Mouse (Mus musculus): Measurements from ENCODE around the gene Spon2.

The Spon2 gene

DNA sequence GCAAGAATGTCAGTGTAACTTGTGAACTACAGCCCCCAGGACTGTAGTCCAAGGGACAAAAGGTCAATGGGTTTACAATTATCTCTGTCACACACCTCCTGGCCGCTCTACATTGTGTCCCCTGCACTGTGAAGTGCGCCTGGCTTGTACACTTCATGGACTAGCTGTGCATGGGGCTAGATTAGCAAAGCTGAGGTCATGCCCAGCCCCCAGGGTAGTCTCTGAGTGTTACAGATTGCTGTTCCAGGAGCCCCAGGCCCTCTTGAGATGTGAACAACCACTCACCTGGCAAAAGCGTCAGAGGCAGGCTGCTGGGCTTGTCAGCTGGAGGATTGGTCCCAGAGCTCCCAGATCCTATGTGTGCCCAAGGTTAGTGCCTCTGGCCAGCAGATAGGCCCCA lies 592 bp downstream of the Spon2 start:
- DNase-seq (ENCODE audit: low spot score in 2 of 2), result no peak

DNA sequence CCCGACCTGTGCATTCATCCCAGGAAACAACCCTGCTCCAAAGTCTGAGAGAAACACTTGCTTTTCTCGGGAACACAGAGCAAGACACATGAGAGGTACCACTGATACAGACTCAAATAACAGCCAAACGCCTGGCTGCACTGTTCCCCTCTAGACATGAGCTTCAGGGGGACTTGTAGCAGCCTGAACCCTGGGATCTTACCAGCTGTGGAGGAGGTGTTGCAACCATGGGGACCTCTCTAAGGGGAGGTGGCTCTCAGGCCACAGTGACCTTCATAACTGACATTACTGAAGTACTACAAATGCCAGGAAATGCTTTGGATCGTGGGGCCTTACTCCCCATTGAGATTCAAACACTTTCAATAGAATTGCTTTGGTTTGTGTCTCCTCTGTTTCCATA lies 3.5 kb downstream of the Spon2 start:
- DNase-seq (ENCODE audit: low spot score in 2 of 2), result no peak

DNA sequence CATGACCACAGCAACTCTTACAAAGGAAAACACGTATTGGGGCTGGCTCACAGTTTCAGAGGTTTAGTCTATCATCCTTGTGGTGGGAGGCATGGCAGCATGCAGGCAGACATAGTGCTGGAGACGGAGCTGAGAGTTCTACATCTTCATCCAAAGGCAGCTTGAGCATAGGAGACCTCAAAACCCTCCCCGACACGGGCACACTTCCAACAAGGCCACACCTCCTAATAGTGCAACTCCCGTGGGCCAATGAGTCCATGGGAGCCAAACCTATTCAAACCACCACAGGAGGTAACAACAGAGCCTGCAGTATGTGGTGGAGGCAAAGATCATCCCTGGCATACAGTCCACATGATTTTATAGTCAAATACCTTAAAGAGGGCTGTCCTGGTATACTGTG lies 7.0 kb downstream of the Spon2 start:
- no peak for DNase-seq (ENCODE audit: low spot score in 2 of 2)

DNA sequence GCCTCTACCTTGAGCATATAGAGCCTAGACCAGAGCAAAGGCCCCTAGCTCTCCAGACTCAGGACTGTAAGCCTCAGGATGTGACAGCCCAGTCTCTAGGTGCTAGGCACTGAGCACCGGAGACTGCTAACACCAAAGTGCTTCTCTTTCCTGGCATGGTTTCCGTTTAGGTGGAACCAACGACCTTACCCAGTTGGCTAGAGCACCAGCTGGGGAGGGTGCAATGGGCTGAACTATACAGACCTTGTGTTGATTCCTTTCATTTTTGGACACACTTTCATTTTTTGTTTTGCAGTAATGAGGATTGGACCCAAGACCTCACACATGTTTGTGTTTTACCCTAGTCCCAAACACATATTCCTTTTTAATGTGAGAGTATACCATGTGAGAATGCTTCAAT lies 7.7 kb downstream of the Spon2 start:
- no peak for DNase-seq (ENCODE audit: low spot score in 2 of 2)

DNA sequence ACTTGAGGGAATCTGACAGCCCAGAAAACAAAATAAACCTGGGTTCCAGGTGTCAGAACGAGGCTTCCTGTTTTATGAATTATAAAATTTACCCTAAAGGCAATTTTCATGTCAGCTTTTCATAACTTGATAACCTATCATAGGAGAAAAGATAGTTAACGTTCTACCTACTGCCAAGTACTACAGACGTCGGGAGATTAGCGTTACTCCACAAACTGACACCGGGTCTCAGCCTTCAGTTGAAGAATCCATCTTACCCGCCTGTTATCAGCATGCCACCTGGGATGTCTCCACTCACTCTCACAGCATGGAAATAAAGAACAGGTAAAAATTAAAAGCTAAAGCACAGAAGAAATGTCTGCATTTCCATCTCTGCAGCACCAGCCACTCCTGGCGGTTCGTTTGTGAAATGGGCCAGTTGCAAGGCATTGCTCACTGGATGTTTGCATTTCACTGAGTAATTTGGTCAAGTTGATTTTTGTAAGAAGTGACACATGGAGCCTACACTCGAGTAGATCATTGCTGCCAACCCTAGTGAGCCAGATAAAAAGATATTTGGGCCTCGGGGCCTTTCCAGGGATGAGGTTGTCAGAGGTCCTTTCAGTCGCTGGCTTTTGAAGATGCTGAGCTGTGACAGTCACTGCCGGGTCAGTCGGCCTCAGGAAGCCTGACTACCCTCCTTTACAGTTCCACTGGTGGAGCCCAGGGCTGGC lies 9.6 kb downstream of the Spon2 start:
- DNase-seq (ENCODE audit: low spot score in 2 of 2), result no peak

DNA sequence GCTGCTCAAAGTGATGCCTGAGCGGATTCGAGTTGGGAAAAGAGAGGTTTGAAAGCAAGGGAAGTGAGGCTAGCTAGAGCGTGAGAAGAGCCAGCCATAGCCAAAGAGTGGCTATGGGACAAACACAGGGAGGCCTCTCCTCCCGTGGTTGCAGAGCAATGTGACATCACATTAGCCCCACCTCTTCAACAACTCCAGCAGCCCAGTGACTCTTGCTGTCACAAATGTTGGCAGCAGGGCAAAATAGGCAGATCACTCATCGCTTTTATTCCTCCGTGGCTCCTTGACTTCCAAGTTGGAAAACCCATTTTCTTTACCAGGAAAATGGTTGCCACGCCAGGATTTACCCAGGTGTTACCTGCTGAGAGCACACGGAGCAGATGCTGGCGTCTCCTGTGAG lies 11.1 kb downstream of the Spon2 start:
- no peak for DNase-seq (ENCODE audit: low spot score in 2 of 2)

DNA sequence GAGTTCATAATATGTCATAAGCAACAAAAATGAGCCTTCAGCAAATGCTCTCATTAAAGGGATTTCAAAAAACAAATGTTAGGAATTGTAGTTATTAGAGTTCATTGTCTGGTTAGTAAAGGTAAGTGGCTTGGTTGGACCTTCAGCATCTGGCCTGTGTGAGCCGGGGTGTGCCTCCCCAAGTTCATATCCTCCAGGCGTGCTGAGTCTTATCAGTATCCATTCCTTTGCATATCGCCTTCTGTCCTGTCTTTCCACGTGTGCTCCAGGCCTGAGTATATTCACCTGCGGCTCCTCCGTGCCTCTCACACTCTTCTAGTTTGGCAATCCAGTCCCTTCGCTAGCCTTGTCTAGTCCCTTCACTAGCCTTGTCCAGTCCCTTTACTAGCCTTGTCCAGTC lies 11.9 kb downstream of the Spon2 start:
- no peak for DNase-seq (ENCODE audit: low spot score in 2 of 2)

DNA sequence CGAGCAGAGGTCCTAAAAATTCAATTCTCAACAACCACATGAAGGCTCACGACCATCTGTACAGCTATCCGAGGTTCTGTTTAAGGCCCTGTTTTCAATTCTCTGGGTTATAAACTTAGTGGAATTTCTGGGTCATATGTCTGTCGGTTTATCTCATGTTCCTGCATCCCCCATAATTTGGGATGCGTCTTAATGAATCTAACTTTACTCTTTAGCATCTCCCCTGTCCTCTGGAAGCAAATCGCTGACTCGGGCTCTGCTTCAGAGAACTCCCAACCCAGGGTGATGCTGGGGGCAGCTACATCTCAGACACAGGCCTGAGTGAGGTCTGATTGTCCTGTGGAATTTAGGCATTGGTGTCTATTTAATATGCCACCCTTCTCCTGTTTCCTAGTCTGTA lies 14.0 kb downstream of the Spon2 start:
- no peak for DNase-seq (ENCODE audit: low spot score in 2 of 2)

DNA sequence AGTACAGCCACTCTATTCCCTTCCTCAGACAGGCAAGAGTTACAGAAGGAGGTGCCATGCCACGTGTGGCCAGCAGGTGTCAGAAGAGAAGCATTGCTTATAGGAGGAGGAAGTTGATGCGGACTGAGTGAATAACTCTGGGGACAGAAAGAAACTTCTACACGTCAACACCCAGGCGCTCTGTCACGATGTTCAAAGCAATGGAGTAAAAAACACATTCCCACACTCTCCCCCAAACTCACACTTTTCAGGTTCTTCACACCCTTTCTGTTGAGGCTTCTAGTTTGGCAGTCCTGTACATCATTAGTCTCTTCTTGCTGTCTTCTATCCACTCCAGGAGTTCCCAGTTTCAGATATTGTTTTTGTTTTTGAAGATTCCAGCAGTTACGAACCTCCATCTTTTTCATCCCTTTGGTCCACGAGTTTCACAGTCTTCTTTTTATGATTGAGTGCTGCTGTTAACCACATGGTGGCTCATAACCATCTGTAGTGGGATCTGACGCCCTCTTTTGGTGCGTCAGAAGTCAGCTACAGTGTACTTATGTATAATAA lies 14.5 kb downstream of the Spon2 start:
- DNase-seq (ENCODE audit: low spot score in 2 of 2), result peak; percentile 43 to 58

DNA sequence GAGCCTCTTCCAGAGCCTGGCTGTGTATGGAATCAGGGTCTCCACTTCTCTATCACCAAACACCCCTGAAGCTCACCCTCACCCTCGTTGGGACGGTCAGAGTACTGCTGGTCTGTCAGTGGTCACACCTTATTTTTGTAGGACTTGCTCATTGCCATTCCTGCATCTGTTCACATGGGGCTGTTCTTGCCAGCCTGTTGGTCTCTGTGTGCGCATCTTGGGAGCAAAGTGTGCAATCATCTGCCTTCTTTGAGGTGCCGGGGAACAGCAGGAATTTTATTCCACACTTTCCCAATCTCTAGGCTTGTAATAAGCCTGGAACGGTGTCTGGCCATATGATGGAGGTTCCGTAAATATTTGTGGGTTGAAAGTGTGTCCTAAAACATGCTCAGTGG lies 15.1 kb downstream of the Spon2 start:
- DNase-seq (ENCODE audit: low spot score in 2 of 2), result no peak

DNA sequence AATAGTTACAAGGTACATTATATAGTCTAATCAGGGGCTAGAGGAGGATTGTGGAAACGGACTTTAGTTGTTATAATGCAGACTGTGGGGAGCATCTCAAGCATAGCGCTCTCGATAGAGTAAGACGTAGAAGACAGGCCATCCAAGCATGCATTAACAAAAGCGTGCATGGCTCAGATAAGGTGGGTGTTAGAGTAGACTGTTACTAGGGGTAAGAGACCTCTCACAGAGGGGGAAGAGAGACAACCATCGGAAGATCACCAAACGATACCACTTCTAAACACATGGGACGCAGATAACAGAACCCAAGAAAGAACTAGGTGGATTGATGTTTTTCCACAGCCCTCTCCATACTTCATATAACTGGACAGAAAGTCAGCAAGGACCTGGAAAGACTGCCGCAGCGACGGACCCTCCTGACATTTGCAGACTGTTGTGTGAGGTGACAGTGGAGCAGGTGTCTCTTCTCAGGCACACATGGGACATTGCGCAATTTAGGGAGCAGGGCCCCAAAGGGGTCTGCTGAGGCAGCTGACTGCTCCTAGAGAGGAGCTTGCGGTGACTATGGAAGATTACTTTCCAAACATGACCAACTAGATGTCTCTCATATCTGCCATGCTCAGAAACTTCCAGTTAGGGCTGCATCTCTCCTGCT lies 15.6 kb downstream of the Spon2 start:
- no peak for DNase-seq (ENCODE audit: low spot score in 2 of 2)

DNA sequence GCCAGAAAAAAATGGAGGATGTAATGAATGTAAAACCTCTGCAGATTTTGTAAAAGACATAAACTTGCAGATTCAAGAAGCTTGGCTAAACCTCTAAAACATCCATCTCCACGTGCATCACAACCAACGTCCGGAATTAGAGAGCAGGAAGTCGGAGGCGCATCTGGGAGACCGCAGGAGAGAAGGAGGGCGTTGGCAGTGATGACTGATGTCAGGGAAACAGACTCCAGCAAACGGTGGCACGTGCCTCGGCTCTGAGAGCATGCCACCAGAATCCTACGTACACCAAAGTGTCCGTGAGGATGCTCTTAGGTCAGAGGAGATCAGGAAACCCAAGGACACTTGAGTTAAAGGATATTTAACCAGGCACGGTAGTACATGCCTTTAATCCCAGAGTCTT lies 16.6 kb downstream of the Spon2 start:
- no peak for DNase-seq (ENCODE audit: low spot score in 2 of 2)

DNA sequence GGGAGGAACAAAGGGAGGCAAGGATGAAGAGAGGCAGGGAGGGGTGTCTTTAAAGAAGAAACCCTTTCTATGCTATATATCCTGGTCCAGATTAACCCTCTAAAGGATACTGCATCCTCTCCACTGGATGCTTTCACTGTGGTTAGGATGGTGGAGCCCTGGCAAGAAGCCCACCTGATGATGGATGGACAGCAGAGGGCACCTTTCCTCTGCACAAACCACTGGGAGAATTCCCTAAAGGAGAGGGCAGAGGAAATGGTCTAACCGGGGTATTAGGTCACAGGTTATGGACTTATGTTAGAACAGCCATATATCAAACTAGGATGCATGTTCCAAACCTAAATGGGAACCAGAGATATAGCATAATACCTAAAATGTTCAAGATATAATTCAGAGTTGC lies 18.2 kb downstream of the Spon2 start:
- no peak for DNase-seq (ENCODE audit: low spot score in 2 of 2)

DNA sequence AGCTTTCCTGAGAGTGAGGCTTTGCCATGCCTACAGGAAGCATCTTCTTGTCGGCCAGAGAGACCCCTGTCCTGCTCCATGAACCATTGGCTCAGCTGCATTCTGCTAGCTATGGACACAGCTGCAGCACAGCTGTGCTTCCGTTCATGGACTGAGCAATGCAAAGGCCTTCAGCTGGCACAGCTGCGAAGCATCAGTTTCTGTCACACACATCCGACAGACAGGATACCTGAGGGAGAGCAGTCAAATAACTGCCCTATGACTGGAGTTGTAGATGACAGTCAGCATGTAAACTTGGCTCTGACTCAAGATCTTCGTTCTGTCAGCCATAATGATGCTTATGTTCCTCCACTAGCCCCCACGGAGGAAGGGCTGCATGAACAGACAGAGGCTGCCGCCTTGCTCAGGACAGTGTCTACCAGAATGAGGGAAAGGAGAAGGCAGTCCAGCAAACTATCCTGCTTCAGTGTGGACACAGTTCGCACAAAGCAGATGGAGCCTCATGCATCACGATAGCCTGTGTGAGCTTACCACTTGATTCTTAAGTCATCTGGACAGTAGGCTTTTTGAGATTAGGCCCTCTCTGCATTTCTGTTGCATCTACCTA lies 22.9 kb downstream of the Spon2 start:
- no peak for DNase-seq (ENCODE audit: low spot score in 2 of 2)

DNA sequence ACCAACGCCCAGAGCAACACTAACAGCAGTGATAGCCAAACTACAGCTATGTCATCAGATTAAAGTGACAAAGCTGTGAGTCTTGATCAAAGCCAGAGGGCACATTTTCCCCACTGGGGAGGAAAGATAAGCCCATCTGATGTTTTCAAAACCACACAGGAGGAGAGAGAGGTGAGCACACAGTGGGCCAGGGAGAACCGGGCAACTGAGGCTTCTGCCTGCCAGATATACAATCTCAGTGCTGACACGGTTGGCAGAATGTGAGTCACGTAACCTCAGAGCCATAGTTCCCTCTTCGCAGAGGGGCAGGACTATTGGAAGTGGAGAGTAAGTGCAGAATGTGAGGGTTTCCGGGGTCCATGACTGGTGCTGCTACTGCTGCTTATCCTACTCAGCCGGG lies 24.7 kb downstream of the Spon2 start:
- no peak for DNase-seq (ENCODE audit: low spot score in 2 of 2)

All from right cerebral cortex, postnatal 36 days (tissue).